Mouse (Mus musculus) cerebellum, adult 18-20 months (tissue): ENCODE measurements around the gene Hck.

Source experiments
- DNase-seq, 2 experiments: peaks; one replicate each; pipeline ENCODE4 v3.0.0; 2021

The Hck gene

DNA sequence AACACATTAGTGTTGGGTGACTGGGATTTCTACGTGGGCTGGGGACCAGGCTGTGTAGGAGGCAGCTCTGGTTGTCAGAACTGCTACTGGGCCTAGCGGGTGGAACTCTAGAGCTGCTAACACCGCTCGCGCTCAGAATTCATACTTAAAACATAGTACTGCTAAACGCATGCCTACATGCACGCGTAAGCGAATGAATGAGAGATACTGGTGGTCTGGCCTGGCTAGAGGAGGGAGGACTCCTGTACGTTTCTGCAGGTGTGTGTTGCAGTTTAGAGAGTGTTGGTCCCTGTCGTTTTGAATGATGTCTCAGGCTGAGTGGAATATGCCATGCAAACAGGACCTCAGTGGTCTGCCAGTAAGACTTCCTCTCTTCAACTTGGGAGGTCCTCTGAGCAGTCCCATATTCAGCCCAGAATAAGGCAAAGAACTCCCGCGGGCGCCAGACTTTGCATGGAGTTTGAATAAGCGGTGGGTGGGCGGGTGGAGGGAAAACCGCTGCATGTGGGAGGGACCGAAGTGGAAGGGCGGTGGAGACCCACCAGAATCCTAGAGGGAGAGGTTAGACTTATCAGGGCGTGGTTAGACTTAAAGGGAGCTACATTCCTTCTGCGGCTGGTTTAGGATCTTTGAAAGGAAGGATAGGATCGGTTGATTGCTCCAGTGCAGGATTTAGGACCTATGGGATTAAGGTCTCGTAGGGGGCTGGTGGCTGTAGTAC is 1.1 kb upstream of the Hck start:
- no peak for DNase-seq

DNA sequence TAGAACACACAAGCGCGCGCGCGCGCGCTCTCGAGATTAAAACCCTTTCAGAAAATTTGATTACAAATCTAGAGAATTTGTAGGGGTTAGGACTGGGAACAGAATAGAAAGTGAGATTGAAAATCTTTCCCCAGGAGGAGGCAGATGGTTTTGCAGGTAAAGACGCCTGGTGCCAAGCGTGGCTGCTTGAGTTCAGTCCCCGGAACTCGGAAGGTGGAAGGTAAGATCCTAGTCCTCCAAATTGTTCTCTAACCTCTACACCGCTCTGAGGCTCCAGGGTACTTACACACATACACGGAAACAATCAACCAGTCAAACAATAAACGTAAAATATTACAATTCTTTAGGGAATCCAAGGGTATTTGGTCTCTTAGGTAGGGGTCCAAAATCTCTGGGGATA is 466 bp upstream of the Hck start:
- no peak for DNase-seq

DNA sequence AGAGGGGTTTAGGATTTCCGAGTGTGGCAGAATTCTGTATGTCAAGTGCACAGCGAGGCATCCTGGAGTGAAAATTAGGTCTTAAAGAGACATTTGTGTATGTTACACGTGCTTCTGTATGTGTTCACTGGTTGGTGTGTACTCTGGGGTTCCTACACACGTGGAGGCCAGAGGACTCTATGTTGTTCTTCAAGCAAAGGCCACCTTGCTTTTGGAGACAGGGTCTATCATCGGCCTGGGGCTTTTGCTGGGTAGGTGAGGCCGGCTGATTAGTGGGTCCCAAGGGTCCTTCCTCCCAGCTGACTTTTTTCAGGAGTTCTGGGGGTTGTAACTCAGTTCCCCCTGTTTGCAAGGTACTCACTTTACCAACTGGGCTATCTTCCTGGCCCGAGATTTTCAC is 1.3 kb downstream of the Hck start:
- no peak for DNase-seq

DNA sequence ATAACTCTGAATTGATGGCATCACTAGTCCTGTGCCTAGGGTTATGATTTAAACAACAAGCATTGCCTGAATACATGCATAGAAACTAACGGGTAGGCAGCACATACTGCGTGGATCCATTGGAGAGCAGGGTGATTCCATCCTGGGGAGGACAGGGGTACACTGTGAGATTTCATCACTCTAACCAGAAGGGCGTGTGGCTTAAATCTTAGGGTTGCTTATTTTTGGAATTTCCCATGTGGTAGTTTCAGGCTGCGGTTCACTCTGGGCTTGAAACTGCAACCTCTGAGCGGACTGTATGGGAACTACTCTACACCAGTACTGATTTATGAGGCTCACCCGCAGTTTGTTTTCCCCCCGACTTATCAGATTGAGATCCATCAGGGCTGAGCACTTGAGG is 3.0 kb downstream of the Hck start:
- no peak for DNase-seq

DNA sequence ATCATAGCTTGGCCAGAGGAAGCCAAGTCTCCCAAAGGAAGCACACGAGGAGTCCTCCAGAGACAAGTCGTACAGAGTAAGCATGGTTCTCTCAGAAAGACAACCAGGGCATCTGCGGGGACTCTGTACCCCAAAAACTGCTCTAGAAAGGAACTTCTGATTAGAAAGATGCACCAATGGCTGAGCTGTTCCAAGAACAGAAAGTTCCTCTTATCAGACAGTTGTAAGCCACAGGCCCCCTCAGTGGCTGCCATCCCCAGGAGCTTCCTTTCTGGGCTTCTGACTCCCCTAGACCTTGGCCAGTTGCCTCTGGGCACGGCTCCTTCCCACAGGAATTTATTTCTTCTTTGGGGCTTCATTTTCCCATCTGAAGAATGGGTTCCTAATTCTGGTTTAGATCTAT is 7.4 kb downstream of the Hck start:
- DNase-seq: no peak

DNA sequence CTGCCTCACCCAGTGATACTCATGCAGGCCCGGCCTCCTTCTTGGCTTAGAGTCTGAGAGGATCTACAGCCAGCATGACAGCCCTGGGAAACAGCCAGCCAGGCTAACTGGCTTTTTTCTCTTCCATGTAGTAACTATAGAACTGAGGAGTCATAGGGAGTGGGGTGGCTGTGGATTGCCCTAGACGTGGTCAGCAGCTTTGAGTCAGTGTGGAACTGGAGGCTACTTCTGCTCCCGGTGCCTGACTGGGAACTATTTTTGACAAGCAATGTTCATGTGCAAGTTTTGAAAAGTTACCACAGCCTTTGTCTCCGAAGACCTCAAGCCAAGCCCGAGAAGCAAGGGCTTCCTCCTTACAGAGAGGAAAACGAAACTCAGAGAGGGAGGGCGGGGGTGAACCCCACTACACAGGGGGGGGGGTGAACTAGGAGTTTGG is 8.8 kb downstream of the Hck start:
- no peak for DNase-seq

DNA sequence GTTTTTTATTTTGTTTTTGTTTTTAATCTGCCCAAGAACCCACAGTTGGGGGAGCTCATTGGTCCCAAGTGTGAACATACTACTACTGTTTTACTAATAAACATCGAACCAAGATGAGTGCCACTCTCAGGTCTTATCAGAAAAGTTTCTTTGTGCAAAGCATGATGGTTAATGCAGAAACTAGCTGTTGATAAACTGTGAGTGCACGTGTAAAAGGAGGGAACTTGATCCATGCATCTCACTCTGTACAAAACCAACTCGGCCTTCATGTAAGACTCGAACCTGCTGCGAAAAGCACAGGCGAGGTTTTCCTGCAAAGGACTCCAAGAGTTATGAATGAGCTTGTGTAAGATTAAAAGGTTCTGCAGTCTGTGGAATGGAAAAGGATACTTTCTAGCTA is 11.2 kb downstream of the Hck start:
- no peak for DNase-seq

DNA sequence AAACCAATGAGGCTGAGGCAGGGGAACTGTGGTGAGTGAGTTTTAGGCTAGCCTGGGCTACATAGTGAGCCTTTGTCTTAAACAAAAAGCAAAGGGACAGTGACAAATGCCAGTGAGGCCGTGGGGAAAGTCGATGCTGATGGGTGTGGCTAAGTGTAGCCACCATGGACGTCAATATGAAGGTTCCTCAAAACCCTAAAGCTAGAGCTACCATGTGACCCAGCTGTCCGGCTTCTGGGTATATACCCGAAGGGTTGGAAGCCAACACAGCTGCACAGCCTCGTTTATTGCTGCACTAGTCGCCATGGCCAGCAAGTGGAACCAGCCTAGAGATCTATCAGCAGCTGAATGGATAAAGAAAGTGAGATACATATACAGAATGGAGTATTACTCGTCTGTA is 11.9 kb downstream of the Hck start:
- DNase-seq: no peak

DNA sequence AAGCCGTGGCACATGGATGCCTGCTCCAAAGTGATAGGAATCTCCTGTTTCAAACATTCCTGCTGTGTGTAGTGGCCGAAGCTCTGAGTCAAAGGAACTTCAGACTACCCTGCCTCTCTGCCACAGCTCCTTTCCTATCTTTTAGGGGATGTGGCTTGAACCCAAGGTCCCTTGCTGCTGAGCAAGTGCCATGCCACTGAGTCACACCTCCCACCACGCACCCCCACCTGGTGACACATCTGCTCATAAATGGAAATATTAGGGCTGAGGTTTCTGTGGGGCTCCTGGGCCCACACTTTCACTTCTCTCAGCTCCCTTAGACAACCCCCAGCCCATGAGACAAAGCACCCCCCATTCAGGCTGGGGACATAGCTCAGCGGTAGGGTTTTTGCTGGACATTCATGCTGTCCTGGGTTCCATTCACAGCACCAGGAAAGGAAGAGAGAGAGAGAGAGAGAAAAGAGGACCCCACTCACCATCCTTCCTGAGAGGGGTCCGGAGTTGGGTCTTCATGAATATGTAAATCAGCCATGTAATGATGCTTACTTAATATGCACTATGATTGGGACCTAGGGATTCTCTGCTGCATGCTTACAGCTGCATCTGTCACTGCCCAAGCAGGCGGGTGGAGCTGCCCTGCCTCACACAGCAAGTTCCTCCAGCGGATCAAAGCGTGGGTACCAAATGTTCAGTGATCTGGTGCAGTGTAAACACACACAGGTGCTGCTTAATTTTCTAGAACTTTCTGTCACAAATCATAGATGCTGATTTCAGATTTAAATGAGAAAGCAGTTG is 13.8 kb downstream of the Hck start:
- DNase-seq: no peak

DNA sequence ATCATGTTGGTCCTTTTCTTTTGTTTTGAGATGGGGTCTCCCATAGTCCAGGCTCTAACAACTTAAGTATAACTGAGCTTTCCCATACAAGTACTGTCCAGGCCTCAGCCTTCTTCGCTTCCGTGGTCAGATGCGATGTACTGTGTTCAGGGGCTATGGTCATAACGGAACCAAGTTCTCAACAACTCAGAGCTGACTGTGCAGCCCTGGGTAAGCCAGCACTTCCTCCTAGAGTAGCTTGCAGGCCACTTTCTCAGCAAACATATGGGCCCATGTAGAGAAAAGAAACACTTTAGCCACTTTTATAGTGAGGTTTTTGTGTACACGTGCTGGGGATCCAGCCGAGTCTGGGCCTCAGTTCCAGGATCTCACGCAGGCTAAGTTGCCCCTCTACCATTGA is 14.4 kb downstream of the Hck start:
- DNase-seq: no peak

DNA sequence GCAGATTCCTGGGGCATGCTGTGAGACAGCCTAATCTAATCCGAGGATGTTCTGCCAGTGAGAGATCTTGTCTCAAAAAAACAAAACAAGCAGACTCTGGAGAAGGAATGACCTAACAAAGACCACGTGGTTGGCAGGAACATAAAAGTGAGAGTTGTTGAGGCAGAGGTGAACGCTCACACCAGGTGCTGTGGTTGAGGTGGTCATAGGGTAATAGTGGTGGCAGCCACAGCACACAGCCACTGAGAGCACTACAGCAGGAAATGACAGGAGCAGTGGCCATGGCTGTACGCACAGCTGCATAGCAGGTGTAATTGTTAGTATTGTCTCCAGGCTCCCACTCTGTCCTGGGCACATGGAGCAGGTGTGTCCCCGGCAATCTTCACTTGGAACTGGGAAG is 17.6 kb downstream of the Hck start:
- no peak for DNase-seq

DNA sequence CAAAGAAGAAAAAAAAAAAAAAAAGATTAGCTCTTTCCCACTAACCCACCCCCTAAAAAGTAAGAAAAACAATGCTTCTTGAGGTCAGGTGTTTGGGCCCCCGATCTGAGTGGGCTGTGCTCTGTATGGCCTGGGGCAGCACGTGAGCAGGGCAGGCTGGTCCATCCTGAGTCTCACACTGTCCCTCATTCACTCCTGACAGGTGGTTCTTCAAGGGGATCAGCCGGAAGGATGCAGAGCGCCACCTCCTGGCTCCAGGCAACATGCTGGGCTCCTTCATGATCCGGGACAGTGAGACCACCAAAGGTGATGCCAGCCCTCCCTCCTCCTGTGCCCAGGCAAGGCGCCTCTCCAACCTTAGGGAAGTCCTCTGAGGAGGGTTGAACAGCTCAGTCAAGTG is 22.8 kb downstream of the Hck start:
- DNase-seq: no peak

DNA sequence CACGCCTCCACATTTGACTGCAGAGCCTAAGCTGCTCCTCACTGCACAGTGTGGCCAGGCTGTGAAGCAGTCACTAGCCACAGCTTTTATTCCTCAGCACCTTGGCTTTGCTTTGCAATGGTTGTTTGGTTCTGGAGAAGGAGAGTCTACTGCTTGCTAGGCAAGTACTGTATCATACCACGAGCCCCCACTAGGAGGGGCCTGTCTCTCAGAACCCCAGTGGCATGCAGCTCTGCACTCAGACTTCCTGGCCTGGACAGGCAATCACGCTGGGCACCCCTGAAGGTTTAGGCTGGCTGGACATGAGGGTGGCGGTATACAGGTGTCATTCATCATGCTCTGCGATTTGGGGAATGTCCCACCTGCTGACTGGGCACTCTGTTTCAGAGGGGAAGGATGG is 26.0 kb downstream of the Hck start:
- DNase-seq: no peak

DNA sequence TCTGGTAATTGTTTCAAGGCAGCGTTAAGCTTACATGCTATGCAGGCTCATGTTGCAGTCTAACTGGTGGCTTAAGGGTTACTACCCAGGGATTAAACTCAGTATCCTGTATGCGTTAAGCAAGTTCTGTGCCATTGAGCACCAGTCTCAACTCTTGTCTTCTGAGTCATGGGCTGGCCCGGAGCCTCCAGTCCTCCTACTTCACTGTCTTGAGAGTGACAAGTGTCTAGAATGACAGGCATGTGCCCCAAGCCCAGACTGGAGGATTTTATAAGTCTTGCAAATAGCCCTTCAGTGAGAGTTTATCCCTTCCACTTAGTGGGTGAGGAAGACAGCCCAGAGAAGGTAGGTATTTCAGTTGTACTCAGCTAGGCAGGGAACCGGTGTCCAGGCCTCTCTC is 27.9 kb downstream of the Hck start:
- DNase-seq: no peak

DNA sequence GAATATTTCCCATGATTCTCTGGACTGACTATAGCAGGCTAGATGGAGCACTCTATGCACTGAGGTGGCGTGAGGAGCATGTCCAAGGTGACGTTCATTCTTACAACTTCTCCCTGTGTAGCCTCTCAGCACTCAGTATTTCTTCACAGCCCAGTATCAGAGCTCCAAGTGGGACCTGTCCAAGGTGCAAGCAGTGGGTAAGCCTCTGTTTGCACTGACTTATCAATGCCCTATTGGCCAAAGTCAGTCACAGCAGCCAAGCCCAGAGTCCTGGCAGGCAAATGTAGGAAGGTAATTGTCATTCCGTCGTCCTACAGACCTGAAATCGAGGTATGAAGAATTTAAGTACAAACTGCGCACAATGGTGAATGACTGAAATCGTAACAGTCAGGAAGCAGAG is 30.9 kb downstream of the Hck start:
- no peak for DNase-seq

DNA sequence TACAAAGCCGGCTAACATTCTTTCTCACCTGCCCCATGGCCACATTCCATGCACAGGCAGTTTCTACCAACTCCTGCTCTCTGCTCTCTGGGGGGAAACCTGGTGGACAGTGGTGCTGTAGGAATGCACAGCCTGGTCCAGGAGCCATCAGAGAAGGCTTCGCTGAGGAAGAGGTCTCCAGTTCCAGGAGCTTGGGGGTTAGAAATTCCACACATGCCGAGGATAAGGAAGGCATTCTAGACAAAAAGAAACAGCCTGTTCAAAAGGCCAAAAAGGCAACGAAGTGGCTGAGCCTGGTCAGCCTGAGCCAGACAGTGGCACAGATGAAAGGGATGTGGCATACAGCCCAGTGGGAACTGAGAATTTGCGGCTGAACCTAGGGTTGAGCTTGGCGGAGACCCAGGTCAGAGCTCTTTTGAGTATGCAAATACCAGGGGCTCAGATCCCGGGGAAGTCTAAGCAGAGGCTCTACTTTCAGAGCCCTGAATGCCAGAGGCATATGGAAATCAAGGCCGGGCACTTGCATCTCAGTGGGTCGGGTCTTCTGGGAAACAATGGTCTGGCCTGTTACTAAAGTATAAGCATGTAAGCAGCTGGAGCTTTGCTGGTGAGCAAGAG is 31.8 kb downstream of the Hck start:
- DNase-seq: no peak

DNA sequence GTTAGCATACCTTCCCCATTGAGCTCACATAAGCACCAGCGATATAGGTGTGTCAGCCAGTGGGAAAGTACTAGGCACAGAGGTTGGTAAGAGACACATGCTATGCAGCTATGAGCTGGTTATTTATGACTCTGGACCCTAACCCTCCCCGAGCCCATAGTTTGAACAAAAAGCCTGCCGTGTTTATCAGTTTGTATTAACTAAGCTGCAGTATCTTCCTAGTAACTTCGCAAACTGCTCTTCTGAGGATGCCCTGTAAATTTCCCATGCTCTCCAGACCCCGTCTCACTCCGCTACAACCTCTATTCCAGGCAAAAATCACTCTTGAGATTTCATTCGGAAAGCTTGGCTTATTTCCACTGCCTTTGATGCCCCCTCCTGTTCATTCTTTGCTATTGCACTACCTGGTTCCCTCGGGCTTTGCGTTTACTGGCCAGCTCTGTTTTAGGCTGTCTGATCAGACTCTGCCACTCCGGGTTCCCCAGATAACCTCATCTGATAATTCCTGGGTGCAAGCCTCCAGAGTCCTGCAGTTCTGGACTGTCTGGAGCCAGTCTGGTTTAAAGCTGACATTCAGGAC is 34.4 kb downstream of the Hck start:
- DNase-seq: peak; percentile 61 to 70

DNA sequence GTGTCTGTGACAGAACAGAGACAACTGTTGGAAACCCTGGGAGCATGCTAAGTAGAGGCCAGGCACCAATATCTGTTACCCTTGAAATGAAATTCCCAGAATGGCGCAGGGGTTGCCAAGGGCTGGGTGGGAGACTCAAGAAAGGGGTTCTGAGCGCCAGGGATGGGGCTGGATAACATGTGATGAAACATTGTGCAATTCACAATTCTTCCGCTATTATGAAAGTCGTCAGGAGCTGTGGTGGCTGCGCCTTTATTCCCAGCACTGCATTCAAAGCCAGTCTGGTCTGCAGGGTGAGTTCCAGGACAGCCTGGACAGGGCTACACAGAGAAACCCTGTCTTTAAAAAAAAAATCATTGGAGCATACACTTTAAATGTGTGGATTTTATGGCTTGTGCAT is 37.1 kb downstream of the Hck start:
- DNase-seq: no peak

DNA sequence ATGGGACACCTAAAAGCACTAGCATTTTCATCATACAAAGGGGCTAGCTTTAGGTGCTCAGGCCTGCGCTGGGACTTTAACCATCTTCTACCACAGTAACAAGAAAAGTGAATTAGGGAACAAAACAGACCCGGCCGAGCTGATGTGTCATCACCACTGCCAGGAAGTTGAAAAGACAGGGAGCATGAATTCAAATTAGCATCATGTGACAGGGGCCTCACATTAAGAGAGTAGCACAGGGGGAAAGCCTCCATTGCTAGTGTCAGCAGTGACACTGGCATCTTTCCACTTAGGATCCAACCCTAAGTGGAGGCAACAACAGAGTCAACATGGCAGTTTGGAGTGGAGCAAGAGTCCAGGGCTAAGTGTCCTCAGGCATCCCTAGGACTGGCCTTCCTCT is 39.0 kb downstream of the Hck start:
- DNase-seq: no peak

DNA sequence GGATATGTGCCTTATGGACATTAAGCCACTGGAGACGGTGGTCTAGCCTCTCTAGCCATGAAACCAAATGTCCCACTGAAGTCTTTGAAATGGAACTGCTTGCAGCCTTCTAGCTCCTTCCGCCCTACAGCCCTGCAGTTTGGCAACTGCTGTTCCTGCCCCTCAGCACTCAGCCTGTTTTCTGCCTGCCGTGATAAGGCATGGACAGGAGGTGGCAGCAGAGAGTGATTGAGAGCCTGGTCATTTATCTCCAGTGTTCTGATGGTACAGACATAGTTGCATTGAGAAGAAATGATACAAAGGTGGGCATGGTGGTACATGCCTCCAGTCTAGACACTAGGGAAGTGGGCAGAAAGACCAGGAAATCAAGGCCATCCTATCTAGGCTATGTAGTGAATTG is 39.4 kb downstream of the Hck start:
- peak; percentile 77 to 79 for DNase-seq

DNA sequence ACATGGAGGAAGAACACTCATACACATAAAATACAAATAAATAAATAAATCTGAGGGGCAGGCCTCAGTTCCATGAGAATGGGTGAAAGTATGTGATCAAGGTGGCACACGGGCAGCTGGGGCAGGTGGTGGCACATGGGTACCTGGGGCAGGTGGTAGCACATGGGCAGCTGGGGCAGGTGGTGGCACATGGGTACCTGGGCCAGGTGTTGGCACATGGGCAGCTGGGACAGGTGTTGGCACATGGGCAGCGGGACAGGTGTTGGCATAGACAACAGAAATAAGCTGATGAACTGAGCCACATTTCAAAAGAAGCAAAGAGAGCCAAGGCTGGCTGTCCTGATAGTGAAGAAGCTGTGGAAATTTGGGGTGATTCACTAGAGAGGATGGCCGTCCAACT is 41.5 kb downstream of the Hck start:
- DNase-seq: no peak

DNA sequence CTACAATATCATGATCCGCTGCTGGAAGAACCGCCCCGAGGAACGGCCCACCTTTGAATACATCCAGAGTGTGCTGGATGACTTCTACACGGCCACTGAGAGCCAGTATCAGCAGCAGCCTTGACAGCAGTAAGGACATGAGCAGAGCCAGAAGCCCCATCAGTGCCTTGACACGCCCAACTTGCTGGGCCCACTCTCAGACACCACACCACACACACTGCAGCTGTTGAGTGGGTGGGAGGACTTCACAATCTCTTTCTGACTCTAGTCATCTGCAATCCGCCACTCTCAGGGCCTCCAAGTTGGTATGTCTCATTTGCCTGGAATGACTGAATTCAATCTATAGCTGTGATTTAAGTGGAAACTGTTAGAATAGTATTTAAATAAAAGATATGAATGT is 42.8 kb downstream of the Hck start:
- no peak for DNase-seq

DNA sequence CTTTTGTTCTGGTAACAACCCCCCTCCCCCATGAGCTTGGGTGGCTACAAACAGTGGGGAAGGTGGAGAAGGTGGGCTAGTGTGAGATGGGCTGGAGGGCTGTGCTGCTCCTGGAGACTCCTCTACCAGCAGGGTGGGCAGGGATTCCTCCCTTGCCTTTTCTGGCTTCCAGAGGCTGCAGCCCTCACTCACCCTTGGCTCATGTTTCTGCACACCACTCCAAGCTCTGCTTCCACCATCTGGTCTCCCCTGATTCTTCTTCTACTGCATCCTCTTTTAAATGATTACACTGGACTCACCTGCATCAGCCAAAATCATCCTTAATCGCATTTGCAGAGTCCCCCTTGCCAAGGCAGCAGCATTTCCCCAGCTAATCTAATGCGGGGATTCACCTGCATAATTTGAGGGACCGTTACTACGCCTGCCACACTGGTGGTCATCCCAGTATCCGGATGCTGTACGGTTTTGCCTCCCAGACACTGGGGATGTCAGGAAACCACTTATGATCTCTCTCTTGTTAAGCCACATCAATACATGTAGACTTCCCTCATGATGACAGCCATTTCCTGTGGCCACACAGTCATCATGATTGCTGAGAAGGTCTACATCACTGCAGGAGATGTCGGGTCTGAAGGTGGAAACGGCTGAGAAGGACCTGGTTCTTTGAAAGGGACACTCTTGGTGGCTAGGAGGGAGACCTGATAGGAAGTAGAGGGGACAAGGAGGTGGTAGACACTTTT is 43.8 kb downstream of the Hck start:
- DNase-seq: peak; percentile 38 to 45
